Mouse (Mus musculus): ENCODE data around the gene Gm13199. TPM values are rescaled to one million over a fixed set of nuclear protein-coding genes. Genes with fewer than 3 reads are reported as not detected.

The Gm13199 gene
- polyA plus RNA-seq, 1 experiment from 2014 or later, result 1.8 TPM

GRCm38 (mm10) chr2:5851116-5851515, 11.6 kb downstream of the Gm13199 start:
- no peak overlapping the region for H3K27ac ChIP-seq
- DNase-seq (ENCODE audit: low spot score), result no peak
- H3K9me3 ChIP-seq, result no peaks in the 10 kb centered on the region
- 95% methylated on average over 9 of the region's 9 CpGs for WGBS
- no peak overlapping the region for H3K4me3 ChIP-seq
- peaks cover 9% of the 10 kb centered on the region for H3K4me1 ChIP-seq (replicated peaks)
- no peaks in the 10 kb centered on the region for H3K27me3 ChIP-seq (ENCODE audit: insufficient read depth, poor library complexity, severe bottlenecking)
- peaks cover 60% of the 10 kb centered on the region for H3K36me3 ChIP-seq

- peak overlapping the region; percentile 80 for H3K4me3 ChIP-seq
- peak overlapping the region; percentile 97 for H3K27ac ChIP-seq
- 44% methylated on average over 4 of the region's 4 CpGs for WGBS
- peaks cover 16% of the 10 kb centered on the region for H3K4me1 ChIP-seq (replicated peaks)
- DNase-seq (ENCODE audit: low spot score), result no peak
- H3K9me3 ChIP-seq, result no peaks in the 10 kb centered on the region
- peaks cover 43% of the 10 kb centered on the region for H3K36me3 ChIP-seq
- no peaks in the 10 kb centered on the region for H3K27me3 ChIP-seq (ENCODE audit: insufficient read depth, poor library complexity, severe bottlenecking)
Measured at GRCm38 (mm10) chr2:5845826-5846225, 16.9 kb downstream of the Gm13199 start.

GRCm38 (mm10) chr2:5844873-5845631, 17.7 kb downstream of the Gm13199 start, which contains the start of the genes Nudt5 and Cdc123:
Nudt5 (plus strand) TSS chr2:5845019.
Cdc123 (minus strand) TSS chr2:5845164.
- WGBS, result under 1% methylated on average over 53 of the region's 53 CpGs
- Histone ChIP-seq H3K4me3 (peak within 1 kb of the TSS; percentile 80), H3K4me1 (replicated peaks) (peaks cover 16% of the 10 kb centered on the region), H3K36me3 (peaks cover 43% of the 10 kb centered on the region), H3K27me3 (ENCODE audit: insufficient read depth, poor library complexity, severe bottlenecking) (no peaks in the 10 kb centered on the region), H3K9me3 (peaks cover 2% of the 10 kb centered on the region; the same call in 1 of the 2 replicates), H3K27ac (peak within 1 kb of the TSS; percentile 97)
- DNase-seq (ENCODE audit: low spot score), result peak; percentile 89

GRCm38 (mm10) chr2:5844181-5844872, 18.4 kb downstream of the Gm13199 start:
- no peaks in the 10 kb centered on the region for H3K27me3 ChIP-seq (ENCODE audit: insufficient read depth, poor library complexity, severe bottlenecking)

GRCm38 (mm10) chr2:5840815-5841214, 21.9 kb downstream of the Gm13199 start:
- H3K36me3 ChIP-seq, result peaks cover 65% of the 10 kb centered on the region
- DNase-seq (ENCODE audit: low spot score), result no peak
- 95% methylated on average over 11 of the region's 11 CpGs for WGBS

More at GRCm38 (mm10) chr2:5844181-5844872, 18.4 kb downstream of the Gm13199 start:
- Histone ChIP-seq H3K4me3 (peak overlapping the region; percentile 80), H3K4me1 (replicated peaks) (peaks cover 16% of the 10 kb centered on the region), H3K9me3 (peaks cover 8% of the 10 kb centered on the region; the same call in 1 of the 2 replicates), H3K27ac (peak overlapping the region; percentile 97), H3K36me3 (peaks cover 45% of the 10 kb centered on the region)
- DNase-seq (ENCODE audit: low spot score), result no peak
- 5% methylated on average over 23 of the region's 23 CpGs for WGBS

GRCm38 (mm10) chr2:5825265-5825913, 37.3 kb downstream of the Gm13199 start:
- Histone ChIP-seq H3K36me3 (peaks cover 74% of the 10 kb centered on the region), H3K27me3 (ENCODE audit: insufficient read depth, poor library complexity, severe bottlenecking) (no peaks in the 10 kb centered on the region), H3K4me3 (no peak overlapping the region), H3K27ac (no peak overlapping the region), H3K9me3 (no peaks in the 10 kb centered on the region), H3K4me1 (replicated peaks) (no peaks in the 10 kb centered on the region)
- no peak for DNase-seq (ENCODE audit: low spot score)
- WGBS, result 95% methylated on average over 5 of the region's 5 CpGs

More at GRCm38 (mm10) chr2:5840815-5841214, 21.9 kb downstream of the Gm13199 start:
- peaks cover 8% of the 10 kb centered on the region; the same call in 1 of the 2 replicates for H3K9me3 ChIP-seq
- H3K4me1 ChIP-seq (replicated peaks), result peaks cover 3% of the 10 kb centered on the region
- no peaks in the 10 kb centered on the region for H3K27me3 ChIP-seq (ENCODE audit: insufficient read depth, poor library complexity, severe bottlenecking)
- H3K27ac ChIP-seq, result no peak overlapping the region
- no peak overlapping the region for H3K4me3 ChIP-seq

GRCm38 (mm10) chr2:5824685-5825084, 38.0 kb downstream of the Gm13199 start:
- Histone ChIP-seq H3K9me3 (no peaks in the 10 kb centered on the region), H3K36me3 (peaks cover 76% of the 10 kb centered on the region), H3K4me1 (replicated peaks) (no peaks in the 10 kb centered on the region), H3K4me3 (no peak overlapping the region), H3K27me3 (ENCODE audit: insufficient read depth, poor library complexity, severe bottlenecking) (no peaks in the 10 kb centered on the region), H3K27ac (no peak overlapping the region)
- DNase-seq (ENCODE audit: low spot score), result no peak
- 93% methylated on average over 5 of the region's 5 CpGs for WGBS

- H3K27ac ChIP-seq, result no peak overlapping the region
- peaks cover 76% of the 10 kb centered on the region for H3K36me3 ChIP-seq
- DNase-seq (ENCODE audit: low spot score), result no peak
- no peak overlapping the region for H3K4me3 ChIP-seq
- no peaks in the 10 kb centered on the region for H3K9me3 ChIP-seq
- H3K27me3 ChIP-seq (ENCODE audit: insufficient read depth, poor library complexity, severe bottlenecking), result no peaks in the 10 kb centered on the region
- WGBS, result 47% methylated on average over 1 of the region's 1 CpGs
- no peaks in the 10 kb centered on the region for H3K4me1 ChIP-seq (replicated peaks)
Measured at GRCm38 (mm10) chr2:5824213-5824612, 38.5 kb downstream of the Gm13199 start.

GRCm38 (mm10) chr2:5822449-5822848, 40.3 kb downstream of the Gm13199 start:
- Histone ChIP-seq H3K9me3 (no peaks in the 10 kb centered on the region), H3K36me3 (peaks cover 84% of the 10 kb centered on the region), H3K27me3 (ENCODE audit: insufficient read depth, poor library complexity, severe bottlenecking) (no peaks in the 10 kb centered on the region), H3K27ac (no peak overlapping the region), H3K4me1 (replicated peaks) (no peaks in the 10 kb centered on the region), H3K4me3 (no peak overlapping the region)
- WGBS, result 97% methylated on average over 6 of the region's 6 CpGs
- DNase-seq (ENCODE audit: low spot score), result no peak

- Histone ChIP-seq H3K27me3 (ENCODE audit: insufficient read depth, poor library complexity, severe bottlenecking) (no peaks in the 10 kb centered on the region), H3K9me3 (no peaks in the 10 kb centered on the region), H3K27ac (no peak overlapping the region), H3K4me3 (no peak overlapping the region), H3K36me3 (peaks cover 84% of the 10 kb centered on the region), H3K4me1 (replicated peaks) (no peaks in the 10 kb centered on the region)
- no peak for DNase-seq (ENCODE audit: low spot score)
- 92% methylated on average over 10 of the region's 10 CpGs for WGBS
Measured at GRCm38 (mm10) chr2:5821264-5821663, 41.5 kb downstream of the Gm13199 start.
